12 mouse cellular contexts compared by ENCODE assay signal in genomic region chr7:75873216-75873615, GRCm38 (mm10). TPM values are rescaled to one million over a fixed set of nuclear protein-coding genes. Genes with fewer than 3 reads are reported as not detected.
DNase-seq lines count a peak whose midpoint lies in the region; ATAC-seq and TF ChIP-seq lines count a peak whose summit lies in the region.
"Had no signal": no experiment of that assay in that cellular context is flagged by ENCODE, and none has a peak within 500 bp of the region (broad histone marks: within the 10 kb centered on the region; RNA-seq: fewer than 3 reads in every experiment).

No protein-coding gene starts in this region.

- 79% methylated on average over 3 of the region's 3 CpGs for WGBS in heart, adult 2 months
- WGBS in lung, postnatal 0 days, result 68% methylated on average over 3 of the region's 3 CpGs
- WGBS in small intestine, adult 2 months, result 81% methylated on average over 3 of the region's 3 CpGs

- TF ChIP-seq EP300 in heart, adult 2 months (IDR thresholded peaks at IDR 0.05; ENCODE audit: insufficient read depth, low read depth, low read length), result no peak
- no peak for TF ChIP-seq EP300 in lung, postnatal 0 days (IDR thresholded peaks at IDR 0.05)
- no peak for TF ChIP-seq EP300 in MEL (IDR thresholded peaks at IDR 0.05; ENCODE audit: low read depth in 1 of 2, low read length in 2 of 2)

- no peaks in the 10 kb centered on the region for H3K79me2 ChIP-seq in heart, adult 2 months (replicated peaks; ENCODE audit: control insufficient read depth, insufficient read depth, low read length)
- H3K79me2 ChIP-seq in MEL (ENCODE audit: control insufficient read depth, insufficient read depth, low read length, poor library complexity), result no peaks in the 10 kb centered on the region

- H3K9ac ChIP-seq in heart, adult 2 months (ENCODE audit: low read depth, low read length), result no peak overlapping the region
- no peak overlapping the region for H3K9ac ChIP-seq in lung, postnatal 0 days (replicated peaks; ENCODE audit: low read depth)
- H3K9ac ChIP-seq in MEL (ENCODE audit: control insufficient read depth, low read depth, low read length, poor library complexity, severe bottlenecking), result no peak overlapping the region

- no peaks in the 10 kb centered on the region for H3K36me3 ChIP-seq in heart, adult 2 months (ENCODE audit: control insufficient read depth, insufficient read depth, low read length)
- peaks cover 10% of the 10 kb centered on the region; the same call in 1 of the 2 replicates for H3K36me3 ChIP-seq in lung, postnatal 0 days (ENCODE audit: insufficient read depth, low read length)
- H3K36me3 ChIP-seq in MEL (ENCODE audit: control insufficient read depth in 1 of 2, insufficient read depth in 2 of 2, low read length in 2 of 2), result no peaks in the 10 kb centered on the region
- H3K36me3 ChIP-seq in small intestine, adult 2 months (ENCODE audit: control insufficient read depth, insufficient read depth, low read length), result peaks cover 7% of the 10 kb centered on the region; the same call in 1 of the 2 replicates

- H3K4me3 ChIP-seq in heart, adult 2 months, result no peak overlapping the region
- no peak overlapping the region for H3K4me3 ChIP-seq in lung, postnatal 0 days (ENCODE audit: low read depth, low read length)
- no peak overlapping the region for H3K4me3 ChIP-seq in MEL (ENCODE audit: control insufficient read depth in 1 of 2, insufficient read depth in 1 of 2, low read depth in 2 of 2, low read length in 2 of 2)
- H3K4me3 ChIP-seq in small intestine, adult 2 months (ENCODE audit: low read depth, low read length), result no peak overlapping the region
- H3K4me3 ChIP-seq: limb, embryonic 10.5 days had no signal

- intact Hi-C loops in heart, adult 2 months (cut with DNase I), result no loop called here

- DNase-seq in heart, adult 2 months, result no peak
- DNase-seq in heart, adult 9 months (ENCODE audit: low spot score in 2 of 2), result no peak
- DNase-seq in lung, postnatal 0 days (ENCODE audit: low spot score), result no peak
- DNase-seq in lung, postnatal 14 days, result no peak
- no peak for DNase-seq in MEL (ENCODE audit: low read depth, low spot score)
- DNase-seq in heart, adult 18-20 months, result no peak
- DNase-seq: layer of hippocampus, adult 9-11 months; lung, postnatal 4 days; right cerebral cortex, postnatal 25 days had no signal

- no peaks in the 10 kb centered on the region for H3K9me3 ChIP-seq in lung, postnatal 0 days (ENCODE audit: low read length)
- no peaks in the 10 kb centered on the region for H3K9me3 ChIP-seq in MEL (replicated peaks; ENCODE audit: insufficient read depth, low read length)
- H3K9me3 ChIP-seq: limb, embryonic 10.5 days had no signal

- no peak for TF ChIP-seq POLR2A in heart, adult 2 months (IDR thresholded peaks at IDR 0.05; ENCODE audit: insufficient read depth, low read depth, low read length)
- no peak for TF ChIP-seq POLR2A in MEL (IDR thresholded peaks at IDR 0.05; ENCODE audit: control insufficient read depth in 1 of 2, insufficient read depth in 1 of 2, low read depth in 1 of 2, low read length in 2 of 2, poor library complexity in 1 of 2)
- no peak for TF ChIP-seq POLR2A in small intestine, adult 2 months (IDR thresholded peaks at IDR 0.05; ENCODE audit: low read depth, low read length)

- no peak overlapping the region for H3K27ac ChIP-seq in heart, adult 2 months
- no peak overlapping the region for H3K27ac ChIP-seq in lung, postnatal 0 days (ENCODE audit: low read length)
- H3K27ac ChIP-seq in MEL (ENCODE audit: control insufficient read depth, low read depth, low read length), result no peak overlapping the region
- no peak overlapping the region for H3K27ac ChIP-seq in small intestine, adult 2 months (ENCODE audit: insufficient read depth, low read depth, low read length)
- H3K27ac ChIP-seq: limb, embryonic 10.5 days had no signal

- TF ChIP-seq CTCF in heart, adult 2 months (IDR thresholded peaks at IDR 0.05), result peak; percentile 52
- peak; percentile 58 for TF ChIP-seq CTCF in lung, postnatal 0 days (IDR thresholded peaks at IDR 0.05)
- peak; percentile 14 to 40 (median 29); a peak in 4 of 6 replicates for TF ChIP-seq CTCF in MEL (IDR thresholded peaks at IDR 0.05 in 2 of 3, conservative IDR thresholded peaks at IDR 0.05 in 1 of 3; ENCODE audit: control insufficient read depth in 1 of 3, insufficient read depth in 1 of 3, low read depth in 2 of 3, low read length in 3 of 3, poor library complexity in 1 of 3, severe bottlenecking in 1 of 3)
- TF ChIP-seq CTCF in small intestine, adult 2 months (IDR thresholded peaks at IDR 0.05; ENCODE audit: extremely low read depth, insufficient read length, insufficient replicate concordance, low read depth, low read length), result 0 out of 2 replicates have a peak, but pooled peaks have one; percentile 11

- no peaks in the 10 kb centered on the region for H3K4me1 ChIP-seq in heart, adult 2 months (ENCODE audit: control insufficient read depth, insufficient read depth, low read length)
- H3K4me1 ChIP-seq in lung, postnatal 0 days (ENCODE audit: insufficient read depth, low read depth, low read length), result peaks cover 3% of the 10 kb centered on the region; the same call in 1 of the 2 replicates
- no peaks in the 10 kb centered on the region for H3K4me1 ChIP-seq in MEL (ENCODE audit: control insufficient read depth in 1 of 2, insufficient read depth in 2 of 2, low read length in 2 of 2)
- no peaks in the 10 kb centered on the region; the same call in 1 of the 2 replicates for H3K4me1 ChIP-seq in small intestine, adult 2 months (ENCODE audit: control insufficient read depth, insufficient read depth, insufficient read length, low read length)

- ATAC-seq in lung, postnatal 0 days, result no peak
- ATAC-seq: CD4-positive, CD25-positive, alpha-beta regulatory T cell, adult 4 months had no signal

- no peaks in the 10 kb centered on the region for H3K27me3 ChIP-seq in heart, adult 2 months (ENCODE audit: control insufficient read depth, insufficient read depth, low read length)
- no peaks in the 10 kb centered on the region for H3K27me3 ChIP-seq in lung, postnatal 0 days (replicated peaks; ENCODE audit: insufficient read depth, low read length)
- no peaks in the 10 kb centered on the region for H3K27me3 ChIP-seq in MEL (ENCODE audit: control insufficient read depth in 1 of 2, insufficient read depth in 2 of 2, low read length in 2 of 2)
- H3K27me3 ChIP-seq in small intestine, adult 2 months (ENCODE audit: control insufficient read depth, insufficient read depth, low read length), result no peaks in the 10 kb centered on the region

- no peak overlapping the region for H3K4me2 ChIP-seq in lung, postnatal 0 days (replicated peaks; ENCODE audit: low read depth, low read length)

- TF ChIP-seq RAD21 in MEL (IDR thresholded peaks at IDR 0.05; ENCODE audit: low read depth, low read length), result no peak

TF ChIP-seq in MEL, 35 proteins besides CTCF, POLR2A, EP300 and RAD21:
- TF ChIP-seq KAT2A (conservative IDR thresholded peaks at IDR 0.05; ENCODE audit: low read depth, low read length), result no peak
- TF ChIP-seq MAFK (IDR thresholded peaks at IDR 0.05; ENCODE audit: borderline replicate concordance, low read depth, low read length), result no peak
- TF ChIP-seq RCOR1 (IDR thresholded peaks at IDR 0.05; ENCODE audit: low read depth, low read length), result no peak
- TF ChIP-seq USF1 (IDR thresholded peaks at IDR 0.05; ENCODE audit: low read depth, low read length), result no peak
- TF ChIP-seq MXI1 (IDR thresholded peaks at IDR 0.05; ENCODE audit: low read depth, low read length), result no peak

RNA-seq across cellular contexts. Expression of gene Klhl25, which starts 25.1 kb away (rescaled TPM):
- total RNA-seq in heart, adult 2 months (2021), result 1 to 10 TPM; 4.8 to 6.4 TPM
- 5.9 and 7.1 TPM in 2 replicates for polyA plus RNA-seq in heart, adult 2 months (2012; rRNA removed)
- 13.9 and 17.7 TPM in 2 replicates for polyA plus RNA-seq in lung, postnatal 0 days (2015; fragmentation: Nextera tagmentation; extraction: Ambion mirVana)
- total RNA-seq in MEL (2012; rRNA removed), result 7.4 and 8.0 TPM in 2 replicates
- polyA plus RNA-seq in MEL (2012; ENCODE audit: insufficient read depth in 1 of 2, insufficient read length in 2 of 2, low read depth in 1 of 2, low replicate concordance in 2 of 2, missing spikeins in 1 of 2), result 10 to 100 TPM in 1 of 2 experiments, not detected in 1; 11.4 TPM
- 6.8 and 9.4 TPM in 2 replicates for polyA plus RNA-seq in small intestine, adult 2 months (2012; rRNA removed)
- 1 to 10 TPM; 4.0 to 4.4 TPM for total RNA-seq in heart, adult 18-20 months (2021)
